Mouse (Mus musculus): ENCODE data around the gene Crtac1.

DNA sequence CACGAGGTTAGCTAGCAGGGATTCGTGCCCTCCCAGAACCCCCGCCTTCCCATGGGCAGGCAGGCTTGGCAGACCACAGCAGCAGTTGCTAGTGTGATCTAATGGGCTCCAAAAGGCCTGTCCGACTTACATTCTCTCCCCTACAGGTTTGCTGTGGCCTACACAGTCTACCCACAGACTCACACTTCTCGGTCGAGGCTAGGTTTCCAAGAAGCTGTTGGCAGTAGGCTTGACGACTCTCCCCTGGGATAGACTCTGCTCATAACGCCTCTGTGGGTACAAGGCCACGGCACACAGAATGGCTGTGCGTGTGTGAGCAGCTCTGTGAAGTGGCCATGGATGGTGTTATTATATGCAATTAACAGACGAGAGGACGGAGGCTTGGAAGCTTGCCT lies 174.3 kb downstream of the Crtac1 start:
- TF ChIP-seq GATA1 (IDR thresholded peaks at IDR 0.05; ENCODE audit: low read length) (no peak), TAL1 (IDR thresholded peaks at IDR 0.05; ENCODE audit: low read length) (no peak)

All from erythroblast, embryonic 14.5 days (primary cell).